Mouse (Mus musculus) G1E (cell line): ENCODE data around the gene Ssmem1. TPM values are rescaled to one million over a fixed set of nuclear protein-coding genes. Genes with fewer than 3 reads are reported as not detected.

Experiments
- ATAC-seq: 2 replicates; pipeline ENCODE4 v1.8.0; 2016; ENCODE audit warnings: mild to moderate bottlenecking; ENCODE audit not compliant: insufficient number of reproducible peaks, poor library complexity, low FRiP score, severe bottlenecking; ENCODE audit errors: extremely low read depth
- DNase-seq: peaks from one replicate; pipeline ENCODE4 v3.0.0; 2012; ENCODE audit warnings: low spot score
- H3K27me3 ChIP-seq: 2 replicates; pipeline ENCODE4 v1.6.1; 2012; ENCODE audit warnings: mild to moderate bottlenecking, low read length, inconsistent platforms; ENCODE audit not compliant: insufficient read depth
- H3K36me3 ChIP-seq: replicated peaks from 2 replicates; pipeline ENCODE3; 2012; ENCODE audit warnings: mild to moderate bottlenecking, inconsistent platforms
- H3K4me1 ChIP-seq: 2 replicates; pipeline ENCODE4 v1.6.1; 2012; ENCODE audit warnings: low read depth, low read length, inconsistent platforms, mixed read lengths; ENCODE audit not compliant: insufficient read depth
- H3K4me3 ChIP-seq: 2 replicates; pipeline ENCODE4 v1.5.1; 2012; ENCODE audit warnings: low read depth, mild to moderate bottlenecking, inconsistent platforms, low read length, moderate library complexity, mixed read lengths
- H3K9me3 ChIP-seq: replicated peaks from 2 replicates; pipeline ENCODE4 v1.6.1; 2012; ENCODE audit warnings: inconsistent platforms
- CTCF ChIP-seq: IDR thresholded peaks from 2 replicates; pipeline ENCODE4 v1.5.1; 2012; ENCODE audit warnings: low read depth, low read length, inconsistent platforms, mixed read lengths
- GATA1 ChIP-seq: IDR thresholded peaks from 2 replicates; pipeline ENCODE4 v1.6.1; 2012; ENCODE audit warnings: borderline replicate concordance, low read length, inconsistent platforms, mixed read lengths
- GATA2 ChIP-seq: IDR thresholded peaks from 2 replicates; pipeline ENCODE4 v1.6.1; 2012; ENCODE audit warnings: low read depth, low read length, inconsistent platforms, borderline replicate concordance
- POLR2AphosphoS5 ChIP-seq: IDR thresholded peaks from 2 replicates; pipeline ENCODE4 v1.6.1; 2012; ENCODE audit warnings: low read depth, low read length, inconsistent platforms; ENCODE audit not compliant: insufficient replicate concordance
- TAL1 ChIP-seq: conservative IDR thresholded peaks from 2 replicates; pipeline ENCODE4 v1.6.1; 2012; ENCODE audit warnings: low read depth, low read length, inconsistent platforms, mixed read lengths
- polyA plus RNA-seq: library from polyadenylated mRNA; stranded (reverse); fragments of >175 nt; gene quantifications from 2 replicates; pipeline ENCODE4 v1.2.3, GENCODE M21; 2012
- total RNA-seq, 2 experiments: library from RNA; stranded (forward) in 1 of 2; stranded (reverse) in 1 of 2; fragments of 200-1000 nt in 1 of 2; fragments of >200 nt in 1 of 2; fragmentation: Nextera tagmentation in 1 of 2; gene quantifications; 2 replicates each; pipeline ENCODE4 v1.2.3; 2014 to 2017

Ssmem1 gene
- total and polyA plus RNA-seq, 3 experiments: 0.33 TPM; not detected in 2

- H3K36me3 ChIP-seq: no peaks in the 10 kb centered on the region
- H3K27me3 ChIP-seq: peaks cover 39% of the 10 kb centered on the region
- TF ChIP-seq CTCF (no peak), GATA2 (no peak), POLR2AphosphoS5 (no peak), TAL1 (no peak), GATA1 (no peak)
- no peak within 1 kb of the TSS for H3K4me3 ChIP-seq
- no peak for ATAC-seq
- H3K9me3 ChIP-seq: no peaks in the 10 kb centered on the region
- H3K4me1 ChIP-seq: no peaks in the 10 kb centered on the region
- DNase-seq: no peak
Measured at GRCm38 (mm10) chr6:30541009-30541799, 31.6 kb downstream of the Ssmem1 start, which contains the start of gene Cpa2. Cpa2 (plus strand) TSS chr6:30541582.

GRCm38 (mm10) chr6:30542277-30542676 is 32.6 kb downstream of the Ssmem1 start:
- no peak overlapping the region for H3K4me3 ChIP-seq
- H3K9me3 ChIP-seq: no peaks in the 10 kb centered on the region
- no peak for ATAC-seq
- peaks cover 45% of the 10 kb centered on the region for H3K27me3 ChIP-seq
- no peaks in the 10 kb centered on the region for H3K36me3 ChIP-seq
- no peak for TF ChIP-seq CTCF
- TF ChIP-seq POLR2AphosphoS5: no peak
- TF ChIP-seq GATA1: no peak
- TF ChIP-seq GATA2: no peak
- DNase-seq: no peak
- no peaks in the 10 kb centered on the region for H3K4me1 ChIP-seq

DNA sequence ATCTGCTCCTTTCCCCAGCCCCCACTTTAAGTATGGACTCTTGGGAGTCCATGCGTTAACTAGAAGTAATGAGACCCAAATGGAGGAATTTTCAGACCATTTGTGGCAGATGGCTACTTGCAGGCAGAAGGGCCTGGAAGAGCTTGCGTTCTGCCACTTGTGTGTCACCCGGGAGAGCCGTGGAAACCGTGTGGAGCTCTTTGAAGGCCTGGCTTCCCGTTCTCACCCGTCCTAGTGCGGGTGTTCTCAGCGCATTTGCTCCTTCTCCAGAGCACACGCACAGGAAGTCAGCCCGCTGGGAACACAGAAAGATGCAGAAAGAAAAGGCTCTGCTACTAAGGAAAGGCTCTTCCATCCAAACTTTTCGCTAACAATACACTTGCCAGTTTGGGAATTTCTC is 33.4 kb downstream of the Ssmem1 start:
- no peak for ATAC-seq
- peaks cover 47% of the 10 kb centered on the region for H3K27me3 ChIP-seq

GRCm38 (mm10) chr6:30543851-30544250 is 34.2 kb downstream of the Ssmem1 start:
- Histone ChIP-seq H3K27me3 (peaks cover 45% of the 10 kb centered on the region), H3K4me1 (no peaks in the 10 kb centered on the region), H3K36me3 (no peaks in the 10 kb centered on the region), H3K9me3 (no peaks in the 10 kb centered on the region), H3K4me3 (no peak overlapping the region)
- DNase-seq: no peak
- ATAC-seq: no peak
- TF ChIP-seq GATA2 (no peak), POLR2AphosphoS5 (no peak), GATA1 (no peak), TAL1 (no peak), CTCF (no peak)

More for the DNA sequence above, 33.4 kb downstream of the Ssmem1 start:
- Histone ChIP-seq H3K9me3 (no peaks in the 10 kb centered on the region), H3K4me3 (no peak overlapping the region), H3K36me3 (no peaks in the 10 kb centered on the region), H3K4me1 (no peaks in the 10 kb centered on the region)
- no peak for DNase-seq
- TF ChIP-seq POLR2AphosphoS5 (no peak), TAL1 (no peak), GATA2 (no peak), CTCF (no peak), GATA1 (no peak)

- H3K27me3 ChIP-seq: peaks cover 47% of the 10 kb centered on the region
- ATAC-seq (no peak), DNase-seq (no peak)
- H3K9me3 ChIP-seq: no peaks in the 10 kb centered on the region
- TF ChIP-seq GATA2 (no peak), GATA1 (no peak), TAL1 (no peak), POLR2AphosphoS5 (no peak), CTCF (no peak)
- no peak overlapping the region for H3K4me3 ChIP-seq
- no peaks in the 10 kb centered on the region for H3K36me3 ChIP-seq
- peaks cover 3% of the 10 kb centered on the region; the same call in 1 of the 2 replicates for H3K4me1 ChIP-seq
Measured at GRCm38 (mm10) chr6:30545689-30546088, 36.0 kb downstream of the Ssmem1 start.

- TF ChIP-seq CTCF: no peak
- no peak for TF ChIP-seq POLR2AphosphoS5
- TF ChIP-seq GATA2: no peak
- Histone ChIP-seq H3K4me1 (peaks cover 3% of the 10 kb centered on the region; the same call in 1 of the 2 replicates), H3K27me3 (peaks cover 41% of the 10 kb centered on the region), H3K4me3 (no peak overlapping the region), H3K36me3 (no peaks in the 10 kb centered on the region), H3K9me3 (no peaks in the 10 kb centered on the region)
- ATAC-seq (no peak), DNase-seq (no peak)
Measured at GRCm38 (mm10) chr6:30546571-30547273, 37.1 kb downstream of the Ssmem1 start.
